Mouse (Mus musculus): Measurements from ENCODE around the gene Crybg2. TPM values are rescaled to one million over a fixed set of nuclear protein-coding genes. Genes with fewer than 3 reads are reported as not detected.

Gene Crybg2
- polyA plus RNA-seq, 1 experiment, result not detected

DNA sequence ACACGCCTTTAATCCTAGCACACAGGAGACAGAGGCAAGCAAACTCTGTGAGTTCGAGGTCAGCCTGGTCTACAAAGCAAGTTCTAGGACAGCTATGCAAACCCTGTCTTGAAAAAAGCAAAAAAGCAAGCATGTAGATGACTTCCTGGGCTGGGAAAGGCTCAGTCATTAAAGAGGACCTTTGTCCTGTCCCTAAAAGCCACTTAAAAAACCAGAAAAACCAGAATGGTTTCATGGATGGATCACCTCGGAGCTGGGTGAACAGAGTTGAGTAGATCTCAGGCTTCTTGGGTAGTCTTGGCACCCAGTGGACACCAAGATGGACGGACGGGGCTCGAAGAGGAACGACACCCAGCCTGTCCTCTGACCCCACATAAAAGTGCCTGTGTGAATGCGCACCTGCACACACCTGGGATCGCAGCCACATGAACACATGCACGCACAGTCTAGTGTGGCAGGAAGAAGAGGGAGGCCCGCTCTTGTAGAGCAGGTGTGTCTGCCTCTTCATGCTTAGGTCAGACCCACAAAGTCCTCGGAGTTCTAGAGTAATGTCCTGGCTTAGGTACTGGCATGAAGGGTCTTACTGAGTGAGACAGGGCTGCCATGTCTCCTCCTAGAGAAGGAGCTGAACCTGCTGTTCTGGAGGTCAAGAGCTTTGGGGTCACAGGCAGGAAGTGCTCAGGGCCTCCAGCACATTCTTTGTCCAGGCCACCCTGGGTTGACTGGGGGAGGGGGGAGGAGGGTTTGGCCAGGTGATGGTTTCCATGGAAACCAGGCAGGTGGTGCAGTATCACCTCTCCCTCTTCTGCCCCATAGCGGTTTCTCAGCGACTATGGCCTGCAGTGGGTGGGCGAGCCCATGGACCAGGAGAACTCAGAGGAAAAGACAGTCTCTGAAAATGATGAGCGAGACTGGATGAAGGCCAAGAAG lies 54.9 kb downstream of the Crybg2 start:
- Histone ChIP-seq H3K4me3 (ENCODE audit: insufficient read depth, poor library complexity, severe bottlenecking) (no peak overlapping the region), H3ac (ENCODE audit: control insufficient read depth, insufficient read length, low read depth) (no peak overlapping the region), H3K79me2 (ENCODE audit: control insufficient read depth, insufficient read depth) (no peaks in the 10 kb centered on the region), H3K27me3 (ENCODE audit: control insufficient read depth, insufficient read depth, insufficient read length) (no peaks in the 10 kb centered on the region), H3K79me3 (ENCODE audit: low read depth) (no peaks in the 10 kb centered on the region), H3K36me3 (ENCODE audit: control insufficient read depth, insufficient read depth) (no peaks in the 10 kb centered on the region)
- no peak for TF ChIP-seq FOSL1 (IDR thresholded peaks at IDR 0.05; ENCODE audit: insufficient read depth, low read length, poor library complexity, severe bottlenecking)
- no peak for TF ChIP-seq CEBPB (IDR thresholded peaks at IDR 0.05; ENCODE audit: low read depth)
- TF ChIP-seq CTCF (IDR thresholded peaks at IDR 0.05; ENCODE audit: control insufficient read depth, insufficient read depth, insufficient read length), result no peak
- TF ChIP-seq MYOG (IDR thresholded peaks at IDR 0.05; ENCODE audit: control insufficient read depth, extremely low read depth, insufficient read length), result no peak
- no peak for TF ChIP-seq MAX (IDR thresholded peaks at IDR 0.05)
- no peak for TF ChIP-seq USF1 (IDR thresholded peaks at IDR 0.05; ENCODE audit: low read depth)
- TF ChIP-seq MYOD1 (IDR thresholded peaks at IDR 0.05; ENCODE audit: control insufficient read depth, insufficient read length, low read depth), result no peak

DNA sequence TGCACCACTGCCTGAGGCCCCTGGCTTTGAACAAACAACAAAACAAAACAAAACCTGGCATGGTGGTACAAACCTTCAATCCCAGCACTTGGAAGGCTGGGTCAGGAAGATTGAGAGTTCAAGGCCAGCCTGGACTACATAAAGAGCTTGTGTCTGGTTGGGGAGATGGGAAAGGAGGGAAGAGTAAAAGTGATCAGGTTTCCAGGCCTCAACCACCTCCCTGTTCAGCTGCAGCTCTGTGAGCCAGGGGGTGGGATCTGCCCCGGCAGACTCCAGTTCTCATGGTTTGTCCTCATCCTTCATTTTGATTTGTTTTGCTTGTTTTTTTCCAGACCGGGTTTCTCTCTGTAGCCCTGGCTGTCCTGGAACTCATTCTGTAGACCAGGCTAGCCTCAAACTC lies 55.9 kb downstream of the Crybg2 start:
- no peaks in the 10 kb centered on the region for H3K79me3 ChIP-seq (ENCODE audit: low read depth)

GRCm38 (mm10) chr4:134117012-134117411 lies 56.4 kb downstream of the Crybg2 start:
- Histone ChIP-seq H3K79me3 (ENCODE audit: low read depth) (no peaks in the 10 kb centered on the region), H3K27me3 (ENCODE audit: control insufficient read depth, insufficient read depth, insufficient read length) (no peaks in the 10 kb centered on the region), H3ac (ENCODE audit: control insufficient read depth, insufficient read length, low read depth) (no peak overlapping the region), H3K36me3 (ENCODE audit: control insufficient read depth, insufficient read depth) (no peaks in the 10 kb centered on the region), H3K79me2 (ENCODE audit: control insufficient read depth, insufficient read depth) (no peaks in the 10 kb centered on the region), H3K4me3 (ENCODE audit: insufficient read depth, poor library complexity, severe bottlenecking) (no peak overlapping the region)
- TF ChIP-seq USF1 (IDR thresholded peaks at IDR 0.05; ENCODE audit: low read depth), result no peak
- TF ChIP-seq FOSL1 (IDR thresholded peaks at IDR 0.05; ENCODE audit: insufficient read depth, low read length, poor library complexity, severe bottlenecking), result no peak
- TF ChIP-seq MYOD1 (IDR thresholded peaks at IDR 0.05; ENCODE audit: control insufficient read depth, insufficient read length, low read depth), result no peak
- no peak for TF ChIP-seq MAX (IDR thresholded peaks at IDR 0.05)
- TF ChIP-seq CTCF (IDR thresholded peaks at IDR 0.05; ENCODE audit: control insufficient read depth, insufficient read depth, insufficient read length), result no peak
- no peak for TF ChIP-seq CEBPB (IDR thresholded peaks at IDR 0.05; ENCODE audit: low read depth)
- TF ChIP-seq MYOG (IDR thresholded peaks at IDR 0.05; ENCODE audit: control insufficient read depth, extremely low read depth, insufficient read length), result no peak

More for the DNA sequence above, 55.9 kb downstream of the Crybg2 start:
- Histone ChIP-seq H3K4me3 (ENCODE audit: insufficient read depth, poor library complexity, severe bottlenecking) (no peak overlapping the region), H3K36me3 (ENCODE audit: control insufficient read depth, insufficient read depth) (no peaks in the 10 kb centered on the region), H3K79me2 (ENCODE audit: control insufficient read depth, insufficient read depth) (no peaks in the 10 kb centered on the region), H3ac (ENCODE audit: control insufficient read depth, insufficient read length, low read depth) (no peak overlapping the region), H3K27me3 (ENCODE audit: control insufficient read depth, insufficient read depth, insufficient read length) (no peaks in the 10 kb centered on the region)
- TF ChIP-seq MYOG (IDR thresholded peaks at IDR 0.05; ENCODE audit: control insufficient read depth, extremely low read depth, insufficient read length) (no peak), MYOD1 (IDR thresholded peaks at IDR 0.05; ENCODE audit: control insufficient read depth, insufficient read length, low read depth) (no peak), USF1 (IDR thresholded peaks at IDR 0.05; ENCODE audit: low read depth) (no peak), CTCF (IDR thresholded peaks at IDR 0.05; ENCODE audit: control insufficient read depth, insufficient read depth, insufficient read length) (no peak), FOSL1 (IDR thresholded peaks at IDR 0.05; ENCODE audit: insufficient read depth, low read length, poor library complexity, severe bottlenecking) (no peak), MAX (IDR thresholded peaks at IDR 0.05) (no peak), CEBPB (IDR thresholded peaks at IDR 0.05; ENCODE audit: low read depth) (no peak)

DNA sequence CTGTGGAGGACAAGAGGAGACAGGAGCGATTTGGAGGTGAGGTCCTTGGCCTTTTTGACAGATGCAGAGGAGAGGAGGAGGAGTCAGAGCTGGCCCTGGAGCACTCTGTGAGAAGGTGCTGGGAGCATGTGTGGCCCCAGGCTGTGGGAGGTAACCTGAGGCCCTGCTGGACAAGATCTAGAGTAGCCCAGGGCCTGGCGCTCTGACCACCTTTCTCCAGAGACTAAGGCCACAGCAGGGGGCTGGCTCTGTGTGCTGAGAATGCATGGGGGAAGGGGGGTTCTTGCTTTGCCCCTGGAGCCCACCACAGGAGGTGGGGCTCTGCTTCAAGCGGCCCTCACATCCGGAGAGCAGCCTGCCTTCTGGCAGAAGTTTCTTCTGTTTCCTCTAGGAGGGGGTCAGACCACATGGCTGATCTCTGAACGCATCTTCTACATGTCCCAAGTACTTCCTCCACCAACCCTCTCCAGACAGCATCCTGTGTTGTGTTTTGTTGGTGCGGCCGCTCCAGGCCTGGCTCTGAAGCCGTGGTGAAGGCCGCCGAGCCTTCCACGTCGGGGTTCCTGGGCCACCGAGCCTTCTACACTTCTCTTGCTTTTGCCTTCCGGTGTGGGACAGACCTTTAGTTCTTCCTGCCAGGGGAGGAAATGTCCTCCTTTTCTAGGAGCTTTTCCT lies 57.6 kb downstream of the Crybg2 start:
- no peaks in the 10 kb centered on the region for H3K79me3 ChIP-seq (ENCODE audit: low read depth)
- H3ac ChIP-seq (ENCODE audit: control insufficient read depth, insufficient read length, low read depth), result no peak overlapping the region
- no peaks in the 10 kb centered on the region for H3K36me3 ChIP-seq (ENCODE audit: control insufficient read depth, insufficient read depth)
- no peaks in the 10 kb centered on the region for H3K27me3 ChIP-seq (ENCODE audit: control insufficient read depth, insufficient read depth, insufficient read length)
- no peaks in the 10 kb centered on the region for H3K79me2 ChIP-seq (ENCODE audit: control insufficient read depth, insufficient read depth)
- no peak for TF ChIP-seq MYOD1 (IDR thresholded peaks at IDR 0.05; ENCODE audit: control insufficient read depth, insufficient read length, low read depth)
- H3K4me3 ChIP-seq (ENCODE audit: insufficient read depth, poor library complexity, severe bottlenecking), result no peak overlapping the region

DNA sequence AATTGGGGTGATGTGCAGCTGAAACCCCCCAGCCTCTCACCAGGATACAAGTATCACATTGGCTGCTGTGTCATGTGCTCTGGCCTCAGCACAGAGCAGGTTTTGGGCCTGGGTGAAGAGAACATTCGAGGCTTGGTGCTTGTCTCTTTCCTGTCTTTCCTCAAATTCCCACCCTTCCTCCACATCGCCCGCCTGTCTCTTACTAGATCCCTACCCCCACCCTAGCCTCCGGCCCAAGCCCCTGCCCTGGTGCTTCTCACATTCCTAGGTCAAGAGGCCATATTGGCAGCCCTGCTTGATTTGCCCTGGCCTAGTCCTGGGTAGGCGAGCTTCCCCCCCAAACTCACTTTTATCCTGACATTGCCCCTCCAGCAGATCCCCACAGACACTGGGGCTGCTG lies 58.4 kb downstream of the Crybg2 start:
- Histone ChIP-seq H3K27me3 (ENCODE audit: control insufficient read depth, insufficient read depth, insufficient read length) (no peaks in the 10 kb centered on the region), H3ac (ENCODE audit: control insufficient read depth, insufficient read length, low read depth) (no peak overlapping the region), H3K79me3 (ENCODE audit: low read depth) (no peaks in the 10 kb centered on the region), H3K4me3 (ENCODE audit: insufficient read depth, poor library complexity, severe bottlenecking) (no peak overlapping the region), H3K79me2 (ENCODE audit: control insufficient read depth, insufficient read depth) (no peaks in the 10 kb centered on the region), H3K36me3 (ENCODE audit: control insufficient read depth, insufficient read depth) (no peaks in the 10 kb centered on the region)
- TF ChIP-seq USF1 (IDR thresholded peaks at IDR 0.05; ENCODE audit: low read depth) (no peak), CTCF (IDR thresholded peaks at IDR 0.05; ENCODE audit: control insufficient read depth, insufficient read depth, insufficient read length) (no peak), FOSL1 (IDR thresholded peaks at IDR 0.05; ENCODE audit: insufficient read depth, low read length, poor library complexity, severe bottlenecking) (no peak), MYOG (IDR thresholded peaks at IDR 0.05; ENCODE audit: control insufficient read depth, extremely low read depth, insufficient read length) (no peak), MYOD1 (IDR thresholded peaks at IDR 0.05; ENCODE audit: control insufficient read depth, insufficient read length, low read depth) (no peak), MAX (IDR thresholded peaks at IDR 0.05) (no peak), CEBPB (IDR thresholded peaks at IDR 0.05; ENCODE audit: low read depth) (no peak)
